Mouse (Mus musculus) B cell, adult 2 months (primary cell): ENCODE measurements around the gene Rps25.
"Not testable (repeated sequence)": the region's sequence is repeated elsewhere in the genome, so short reads cannot be mapped to it uniquely, and the experiment has no call there.

Source experiments
- DNase-seq, 2 experiments: peaks; one replicate each; pipeline ENCODE4 v3.0.0; 2022

Gene Rps25

DNA sequence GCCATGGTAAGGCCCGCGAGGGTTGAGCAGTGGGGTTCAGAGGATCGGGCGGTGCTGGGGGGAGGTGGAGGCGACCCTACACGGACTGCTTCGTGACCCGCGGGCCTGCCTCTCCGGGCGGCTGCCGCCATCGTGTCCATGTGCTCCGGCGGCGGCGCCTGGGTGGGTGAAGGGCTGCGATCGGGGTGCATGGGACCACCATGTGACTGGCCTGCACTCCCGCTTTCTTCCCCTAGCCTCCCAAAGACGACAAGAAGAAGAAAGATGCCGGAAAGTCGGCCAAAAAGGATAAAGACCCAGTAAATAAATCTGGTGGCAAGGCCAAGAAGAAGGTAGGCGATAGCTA is 786 bp downstream of the Rps25 start:
- no peak for DNase-seq

DNA sequence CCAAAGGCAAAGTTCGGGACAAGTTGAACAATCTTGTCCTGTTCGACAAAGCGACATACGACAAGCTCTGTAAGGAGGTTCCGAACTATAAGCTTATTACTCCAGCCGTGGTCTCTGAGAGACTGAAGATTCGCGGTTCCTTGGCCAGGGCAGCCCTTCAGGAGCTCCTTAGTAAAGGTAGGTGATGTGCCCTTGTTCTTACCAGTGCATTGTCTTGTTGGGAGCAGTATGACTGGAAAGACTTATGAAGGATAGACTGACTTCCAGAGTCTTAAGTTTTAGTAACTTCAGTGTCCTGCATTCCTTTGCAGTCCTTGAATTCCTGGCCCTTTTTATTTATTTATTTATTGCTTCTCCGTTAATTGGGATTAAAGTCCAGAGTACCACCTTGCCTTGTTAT is 1.8 kb downstream of the Rps25 start:
- DNase-seq, result not testable (repeated sequence)

DNA sequence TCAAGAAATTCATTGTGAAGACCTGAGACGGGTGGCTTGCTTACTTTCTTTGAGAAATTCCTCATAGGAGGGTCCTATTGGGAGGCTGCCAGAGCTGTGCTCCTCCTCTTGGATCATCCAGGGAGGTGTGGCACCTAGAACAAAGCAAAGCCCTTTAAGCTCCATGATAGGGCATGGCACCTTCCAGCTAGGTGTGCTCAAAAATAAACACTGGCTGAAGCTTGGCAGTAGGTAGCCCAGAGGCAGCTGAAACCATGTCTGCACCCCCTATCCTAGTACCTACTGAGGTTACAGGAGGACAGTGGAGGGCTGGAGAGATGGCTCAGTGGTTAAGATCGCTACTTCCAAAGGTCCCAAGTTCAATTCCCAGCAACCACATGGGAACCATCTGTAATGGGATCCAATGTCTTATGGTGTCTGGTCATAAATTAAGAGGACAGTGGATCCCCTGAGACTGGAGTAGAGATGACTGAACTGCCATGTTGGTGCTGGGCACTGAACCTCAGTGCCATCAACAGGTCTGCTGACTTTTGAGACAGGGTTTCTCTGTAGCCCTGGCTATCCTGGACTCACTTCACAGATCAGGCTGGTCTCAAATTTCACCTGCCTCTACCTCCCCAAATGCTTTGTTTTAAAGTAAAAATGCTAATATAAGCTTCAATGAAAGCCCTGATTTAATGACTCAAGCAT is 3.9 kb downstream of the Rps25 start:
- no peak for DNase-seq

DNA sequence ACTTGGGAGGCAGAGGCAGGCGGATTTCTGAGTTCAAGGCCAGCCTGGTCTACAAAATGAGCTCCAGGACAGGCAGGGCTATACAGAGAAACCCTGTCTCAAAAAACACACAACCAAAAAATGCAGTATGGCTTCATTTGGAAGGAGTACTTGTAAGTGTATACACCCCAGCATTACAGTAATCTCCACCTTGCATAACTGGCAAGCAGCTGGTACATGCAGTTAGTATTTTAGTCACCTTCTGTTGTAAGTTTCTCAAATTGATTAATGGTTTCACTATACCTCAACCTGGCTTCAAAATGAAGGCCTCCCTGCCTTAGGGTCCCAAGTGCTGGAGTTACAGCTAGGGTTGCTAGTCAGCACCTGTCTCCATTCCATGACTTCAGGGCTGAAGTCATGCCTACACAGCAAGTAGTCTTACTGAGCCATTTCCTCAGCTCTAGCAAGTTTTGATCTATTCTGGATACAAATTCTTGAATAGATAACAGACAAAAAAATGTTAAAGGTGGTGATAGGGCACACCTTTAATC is 4.7 kb downstream of the Rps25 start:
- no peak for DNase-seq

DNA sequence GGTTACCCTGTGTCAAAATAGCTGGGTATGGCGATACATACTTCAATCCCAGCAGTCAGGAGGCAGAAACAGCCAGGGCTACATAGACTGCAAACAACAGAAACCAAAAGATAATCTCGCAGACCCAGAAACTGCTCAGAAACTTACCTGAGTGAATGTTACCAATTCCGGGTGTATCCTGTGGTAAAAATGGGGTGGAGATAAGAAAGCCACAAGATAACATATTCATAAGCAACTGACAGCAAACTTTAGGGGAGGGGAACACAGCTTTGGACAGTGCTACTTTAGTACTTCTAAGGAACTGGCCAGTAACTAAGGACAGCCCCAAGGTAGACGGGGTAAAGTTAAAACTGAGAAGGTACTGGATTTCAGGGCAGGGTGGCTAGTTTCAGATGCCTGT is 5.4 kb downstream of the Rps25 start:
- DNase-seq, result no peak

DNA sequence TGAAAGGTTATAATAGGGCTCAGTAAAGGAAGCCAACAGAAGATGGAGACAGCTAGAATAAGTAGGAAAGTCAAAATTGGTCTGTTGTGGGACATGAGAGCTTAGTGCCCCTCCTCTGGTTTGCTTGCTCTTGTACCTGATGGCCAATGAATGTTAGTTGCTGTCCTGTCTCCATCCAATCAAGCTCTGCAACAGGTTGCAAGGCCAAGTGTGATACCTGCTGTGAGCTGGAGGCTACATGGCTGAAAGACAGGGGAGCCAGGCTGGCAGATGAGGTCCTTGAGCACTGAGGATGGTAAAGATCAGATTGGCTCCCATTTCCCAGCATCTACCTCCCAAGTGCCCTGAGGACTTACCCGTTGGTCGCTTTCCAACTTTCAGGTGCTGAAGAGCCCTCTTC is 5.8 kb downstream of the Rps25 start:
- DNase-seq, result no peak

GRCm38 (mm10) chr9:44417156-44417891 is 10.4 kb downstream of the Rps25 start:
- DNase-seq, result no peak

DNA sequence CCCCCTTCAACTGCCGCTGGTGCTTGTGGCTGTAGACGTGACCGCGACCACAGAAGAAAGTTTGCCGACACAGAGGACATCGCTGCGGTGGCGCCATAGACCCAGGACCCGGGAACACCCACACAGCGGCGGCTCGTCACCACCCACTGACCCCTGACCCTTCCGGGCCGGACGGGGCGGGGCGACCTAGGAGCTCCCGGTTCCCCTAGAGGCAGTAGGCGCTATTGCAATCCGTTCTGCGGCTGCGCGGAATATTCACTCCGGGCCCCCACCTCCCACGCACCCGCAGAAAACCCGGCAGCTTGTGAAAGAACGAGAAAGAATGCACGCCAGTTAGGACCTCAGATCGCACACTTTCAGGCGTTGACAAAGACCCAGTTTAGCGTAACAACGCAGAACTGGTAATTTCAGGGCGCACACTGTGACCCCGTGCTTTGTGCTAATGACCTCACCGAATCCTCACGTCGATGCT is 11.0 kb downstream of the Rps25 start:
- peak; percentile 95 for DNase-seq

DNA sequence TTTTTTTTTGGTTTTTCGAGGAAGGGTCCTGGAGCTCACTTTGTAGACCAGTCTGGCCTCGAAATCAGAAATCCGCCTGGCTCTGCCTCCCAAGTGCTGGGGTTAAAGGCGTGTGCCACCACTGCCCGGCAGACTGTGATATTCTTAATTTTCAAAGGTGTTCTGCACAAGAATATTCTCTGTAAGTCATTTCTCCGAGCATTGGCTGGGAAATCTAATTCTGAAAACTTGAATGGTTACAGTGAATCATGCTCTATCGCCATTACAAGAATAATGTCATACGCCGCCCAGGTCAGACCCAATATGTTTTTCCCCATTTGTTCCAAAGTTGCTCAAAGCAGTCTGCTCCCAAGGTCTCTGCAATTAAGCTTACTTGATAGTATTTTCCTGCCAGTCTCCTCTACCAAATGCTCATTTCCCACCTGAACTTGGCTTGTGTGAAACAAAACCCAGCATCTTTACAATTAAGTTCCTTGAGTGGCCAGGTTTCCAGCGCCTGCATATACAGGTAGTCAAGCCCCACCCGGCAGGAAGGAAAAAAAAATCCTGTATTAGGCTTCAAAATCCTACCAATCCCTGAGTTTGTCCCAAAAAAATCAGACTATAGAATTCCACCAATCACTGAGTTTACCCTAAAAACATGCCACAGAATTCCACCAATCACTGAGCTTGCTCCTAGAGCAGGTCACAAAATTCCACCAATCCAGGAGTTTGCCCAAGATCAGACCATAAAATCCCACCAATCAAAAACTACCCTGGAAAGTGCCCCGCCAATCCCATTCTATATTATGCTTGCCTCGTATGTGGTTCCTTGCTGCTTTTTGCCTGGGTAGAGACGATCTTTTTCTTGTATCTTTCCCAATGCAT is 11.8 kb downstream of the Rps25 start, which contains the start of gene Ccdc84:
Gene Ccdc84 (minus strand): TSS at position 51 of the 867 bp plus-strand sequence.
- DNase-seq, result no peak

GRCm38 (mm10) chr9:44419730-44420129 is 12.8 kb downstream of the Rps25 start:
- DNase-seq, result not testable (repeated sequence)

GRCm38 (mm10) chr9:44420280-44420898 is 13.4 kb downstream of the Rps25 start:
- DNase-seq, result peak; percentile 22 to 26

- no peak for DNase-seq
These were observed 16.6 kb downstream of the Rps25 start for GRCm38 (mm10) chr9:44423576-44423975.

GRCm38 (mm10) chr9:44432577-44433185 is 25.7 kb downstream of the Rps25 start:
- DNase-seq, result no peak

- peak; percentile 66 to 67 for DNase-seq
These were observed 28.8 kb downstream of the Rps25 start for GRCm38 (mm10) chr9:44435747-44436146.

- DNase-seq, result no peak
These were observed 34.0 kb downstream of the Rps25 start, which contains the start of gene Foxr1 for GRCm38 (mm10) chr9:44440961-44441360. Foxr1 (minus strand) TSS chr9:44441136.

GRCm38 (mm10) chr9:44444402-44445025 is 37.6 kb downstream of the Rps25 start:
- not testable (repeated sequence) for DNase-seq

GRCm38 (mm10) chr9:44450387-44450786 is 43.4 kb downstream of the Rps25 start:
- DNase-seq, result peak; percentile 61 to 66

DNA sequence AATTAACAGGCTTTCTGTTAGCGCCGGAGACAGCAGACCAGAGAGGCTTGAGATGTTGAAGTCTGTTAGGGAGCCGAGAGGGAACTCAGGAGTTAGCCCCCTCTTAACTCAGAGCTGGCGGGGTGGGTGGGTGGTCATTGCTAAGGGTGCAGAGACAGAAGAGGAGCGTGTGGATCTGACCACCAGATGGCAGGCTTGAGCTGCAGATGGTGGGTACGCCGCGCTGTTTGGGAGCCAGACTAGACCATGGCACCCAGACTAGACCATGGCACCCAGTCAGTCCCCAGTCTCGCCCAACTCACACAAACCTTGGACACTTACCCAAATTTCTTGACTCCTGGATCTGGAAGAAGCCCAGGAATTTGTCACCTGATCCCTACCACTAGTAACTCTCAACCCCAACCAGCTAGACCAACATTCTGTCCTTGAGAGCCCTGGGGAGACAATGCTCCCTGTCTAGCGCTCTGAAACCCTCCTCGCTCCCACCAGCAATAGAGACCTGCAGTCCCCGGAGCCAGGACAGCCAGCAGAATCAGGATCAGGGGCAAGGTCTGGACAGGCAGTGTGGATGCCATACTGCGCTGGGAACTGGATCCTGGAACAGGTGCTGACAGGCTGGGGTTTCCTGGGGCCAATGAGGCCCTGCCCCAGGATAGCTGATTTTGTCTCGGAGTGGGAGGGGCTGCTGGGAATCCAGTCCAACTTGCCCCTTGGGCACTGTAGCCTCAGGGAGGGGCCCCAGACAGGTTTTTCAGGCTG is 47.4 kb downstream of the Rps25 start:
- peak; percentile 92 for DNase-seq

- no peak for DNase-seq
These were observed 47.9 kb downstream of the Rps25 start, which contains the start of gene Upk2 for GRCm38 (mm10) chr9:44454891-44455220. Upk2 (minus strand) TSS chr9:44454976.

DNA sequence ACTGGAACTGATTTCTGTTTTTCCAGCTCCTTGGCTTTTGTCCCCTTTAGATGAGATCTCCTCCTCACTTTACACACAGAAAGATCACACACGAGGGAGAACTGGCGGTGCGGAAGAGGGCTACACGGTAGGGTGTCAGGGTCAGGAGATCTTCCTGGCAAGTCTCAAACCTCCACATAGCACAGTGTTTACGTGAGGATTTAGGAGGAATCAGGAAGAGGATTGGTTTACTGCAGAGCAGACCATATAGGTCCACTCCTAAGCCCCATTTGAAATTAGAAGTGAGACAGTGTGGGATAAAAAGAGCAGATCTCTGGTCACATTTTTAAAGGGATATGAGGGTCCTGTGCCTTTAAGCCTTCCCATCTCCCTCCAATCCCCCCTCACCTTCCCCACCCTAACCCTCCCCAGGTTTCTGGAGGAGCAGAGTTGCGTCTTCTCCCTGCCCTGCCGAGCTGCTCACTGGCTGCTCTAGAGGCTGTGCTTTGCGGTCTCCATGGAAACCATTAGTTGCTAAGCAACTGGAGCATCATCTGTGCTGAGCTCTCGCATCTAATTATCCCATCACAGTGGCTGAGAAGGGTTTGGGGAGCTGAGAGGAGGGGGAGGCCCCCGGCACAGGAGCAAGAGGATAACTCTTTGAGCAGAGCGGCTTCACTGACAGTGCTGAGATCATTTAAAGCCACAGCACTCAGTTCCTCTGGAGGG is 50.2 kb downstream of the Rps25 start:
- DNase-seq, result no peak
